In the genomic region with DNA sequence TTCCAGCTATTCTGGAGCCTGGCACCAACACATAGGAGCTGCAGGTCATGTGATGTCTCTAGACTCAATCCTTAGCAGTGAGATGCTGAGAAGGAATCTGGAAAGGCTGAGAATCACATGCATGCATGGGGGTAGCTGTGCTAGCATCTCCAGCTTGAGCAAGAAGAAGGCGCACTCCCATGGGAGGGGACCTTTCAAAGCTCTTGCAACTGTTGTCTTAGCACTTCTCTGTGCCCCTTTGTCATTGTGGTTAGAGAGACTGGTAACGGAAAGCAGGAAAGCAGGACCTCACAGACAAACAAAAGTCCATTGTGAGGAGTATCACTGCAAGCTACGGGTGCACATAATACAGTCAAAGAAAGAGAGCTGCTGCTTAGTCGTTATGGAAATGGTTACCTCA, we compare ENCODE assay signal across 20 mouse cellular contexts.
DNase-seq lines count a peak whose midpoint lies in the region; ATAC-seq lines count a peak whose summit lies in the region.
"Had no signal": no experiment of that assay in that cellular context is flagged by ENCODE, and none has a peak within 500 bp of the region (broad histone marks: within the 10 kb centered on the region; RNA-seq: fewer than 3 reads in every experiment).

No protein-coding gene starts in this region.

- peak; percentile 12 for DNase-seq in embryo, embryonic 10.5 days (ENCODE audit: low spot score)
- no peak for DNase-seq in embryo, embryonic 10 days (ENCODE audit: low spot score)
- DNase-seq in ES-CJ7 (ENCODE audit: low read depth, low spot score), result peak; percentile 4
- peak; percentile 8 for DNase-seq in mesoderm, embryonic 11.5 days (ENCODE audit: low read depth, low spot score)
- no peak for DNase-seq in right cerebral cortex, adult 18-20 months
- DNase-seq in cerebellum, postnatal 10 days, result no peak
- DNase-seq: adrenal gland, postnatal 14 days; cerebellum, adult 9-10 months; heart, postnatal 36 days; kidney, adult 2 months; kidney, postnatal 14 days had no signal

- H3K36me3 ChIP-seq in megakaryocyte, embryonic 14.5 days (replicated peaks; ENCODE audit: low read length), result no peaks in the 10 kb centered on the region
- H3K36me3 ChIP-seq: heart, embryonic 12.5 days; limb, embryonic 10.5 days; liver, embryonic 12.5 days; lung, embryonic 15.5 days had no signal

- H3K27me3 ChIP-seq in megakaryocyte, embryonic 14.5 days (replicated peaks), result no peaks in the 10 kb centered on the region
- H3K27me3 ChIP-seq: CH12.LX; heart, embryonic 12.5 days; liver, embryonic 12.5 days; lung, embryonic 15.5 days had no signal

- peaks cover 5% of the 10 kb centered on the region for H3K4me1 ChIP-seq in megakaryocyte, embryonic 14.5 days
- H3K4me1 ChIP-seq: heart, embryonic 12.5 days; limb, embryonic 10.5 days; liver, embryonic 12.5 days; lung, embryonic 15.5 days had no signal

- no peaks in the 10 kb centered on the region for H3K9me3 ChIP-seq in megakaryocyte, embryonic 14.5 days
- H3K9me3 ChIP-seq: heart, embryonic 12.5 days; limb, embryonic 10.5 days; liver, embryonic 12.5 days; lung, embryonic 15.5 days had no signal

- peak overlapping the region; percentile 75 for H3K4me3 ChIP-seq in megakaryocyte, embryonic 14.5 days (replicated peaks)
- H3K4me3 ChIP-seq: heart, embryonic 12.5 days; left cerebral cortex, adult 2 months; limb, embryonic 10.5 days; liver, embryonic 12.5 days; lung, embryonic 15.5 days had no signal

- ATAC-seq in megakaryocyte, adult 5-6 weeks (ENCODE audit: poor library complexity, severe bottlenecking), result no peak
- ATAC-seq: hindbrain, postnatal 0 days; liver, embryonic 12.5 days had no signal

Comparison
In these comparisons a context has a peak if more than half of its experiments do, and no peak if none do; other contexts are left out.
1. DNase-seq: peak in embryo, embryonic 10.5 days (single experiment), ES-CJ7 (single experiment) and mesoderm, embryonic 11.5 days (single experiment); none in embryo, embryonic 10 days (single experiment), right cerebral cortex, adult 18-20 months (single experiment) and cerebellum, postnatal 10 days (0 of 2).